Mouse (Mus musculus): ENCODE measurements around the gene Bet1l. TPM values are rescaled to one million over a fixed set of nuclear protein-coding genes. Genes with fewer than 3 reads are reported as not detected.

Gene Bet1l
- polyA plus RNA-seq (2014; fragmentation: Nextera tagmentation; extraction: Ambion mirVana), result 47.2 and 53.3 TPM in 2 replicates

DNA sequence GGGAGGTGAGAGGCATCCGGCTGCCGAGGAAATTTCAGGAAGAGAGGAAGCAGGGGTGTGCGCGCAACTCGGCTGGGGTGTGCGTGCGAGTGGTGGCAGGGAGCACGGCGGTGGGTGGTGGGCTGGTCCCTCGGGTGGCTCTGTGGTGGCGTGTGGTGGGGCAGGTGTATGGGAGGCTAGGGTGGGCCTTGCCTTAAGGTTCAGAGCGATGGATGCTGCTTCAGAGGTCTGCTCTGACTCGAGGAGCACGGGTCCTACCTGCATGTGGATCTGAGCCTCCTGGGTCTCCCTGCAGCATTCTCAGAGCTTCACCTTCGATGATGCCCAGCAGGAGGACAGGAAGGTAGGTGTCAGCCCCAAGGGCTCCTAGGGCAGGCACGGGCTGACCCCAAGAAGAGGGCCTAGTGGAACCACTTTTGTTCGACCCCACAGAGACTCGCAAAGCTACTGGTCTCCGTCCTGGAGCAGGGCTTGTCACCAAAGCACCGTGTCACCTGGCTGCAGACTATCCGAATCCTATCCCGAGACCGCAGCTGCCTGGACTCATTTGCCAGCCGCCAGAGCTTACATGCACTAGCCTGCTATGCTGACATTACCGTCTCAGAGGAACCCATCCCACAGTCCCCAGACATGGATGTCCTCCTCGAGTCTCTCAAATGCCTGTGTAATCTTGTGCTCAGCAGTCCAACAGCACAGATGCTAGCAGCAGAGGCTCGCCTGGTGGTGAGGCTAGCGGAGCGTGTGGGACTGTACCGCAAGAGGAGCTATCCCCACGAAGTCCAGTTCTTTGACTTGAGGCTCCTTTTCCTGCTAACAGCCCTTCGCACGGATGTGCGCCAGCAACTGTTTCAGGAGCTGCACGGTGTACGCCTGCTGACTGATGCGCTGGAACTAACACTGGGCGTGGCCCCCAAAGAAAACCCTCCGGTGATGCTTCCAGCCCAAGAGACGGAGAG lies at the start of gene Bet1l:
Bet1l (minus strand) TSS at position 28 of the 956 bp plus-strand sequence.
- H3K9ac ChIP-seq (ENCODE audit: low read length), result peak within 1 kb of the TSS; percentile 96
- peak within 1 kb of the TSS; percentile 98 for H3K4me2 ChIP-seq (ENCODE audit: low read length)
- H3K9me3 ChIP-seq (replicated peaks; ENCODE audit: control insufficient read depth, low read length), result no peaks in the 10 kb centered on the region
- no peaks in the 10 kb centered on the region for H3K27me3 ChIP-seq (replicated peaks; ENCODE audit: control insufficient read depth, insufficient read depth, low read length)
- peaks cover 62% of the 10 kb centered on the region for H3K36me3 ChIP-seq (ENCODE audit: control insufficient read depth, insufficient read depth, low read length)
- no peak for DNase-seq (ENCODE audit: low spot score)
- peak within 1 kb of the TSS; percentile 88 for H3K27ac ChIP-seq (ENCODE audit: low read depth, low read length)
- H3K4me1 ChIP-seq (ENCODE audit: control insufficient read depth, insufficient read depth, low read length), result peaks cover 18% of the 10 kb centered on the region
- WGBS, result 37% methylated on average over 40 of the region's 40 CpGs
- peak; percentile 25 for ATAC-seq
- H3K4me3 ChIP-seq (ENCODE audit: low read depth, low read length), result peak within 1 kb of the TSS; percentile 78

DNA sequence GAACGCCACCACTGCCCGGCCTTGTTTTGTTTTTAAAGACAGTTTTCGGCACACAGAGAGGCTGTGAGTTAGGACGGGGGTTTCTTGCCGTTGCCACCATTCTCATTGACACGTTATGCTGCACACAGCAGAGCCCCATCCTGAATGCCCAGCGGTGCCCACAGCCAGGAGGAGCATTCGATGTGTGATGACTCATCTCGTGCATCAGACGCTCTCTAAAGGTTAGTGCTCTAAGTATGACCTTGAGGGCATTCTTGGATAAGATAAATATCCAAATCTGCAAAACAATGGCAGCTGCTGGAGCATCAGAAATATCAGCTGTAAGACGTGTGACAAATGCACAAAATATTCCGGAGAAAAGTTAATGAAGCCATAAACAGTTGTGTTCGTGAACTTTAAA lies 49.8 kb upstream of the Bet1l start:
- H3K9me3 ChIP-seq (replicated peaks; ENCODE audit: control insufficient read depth, low read length), result no peaks in the 10 kb centered on the region
- DNase-seq (ENCODE audit: low spot score) (no peak), ATAC-seq (no peak)
- H3K4me1 ChIP-seq (ENCODE audit: control insufficient read depth, insufficient read depth, low read length), result peaks cover 4% of the 10 kb centered on the region; the same call in 1 of the 2 replicates
- H3K27ac ChIP-seq (ENCODE audit: low read depth, low read length), result no peak overlapping the region
- WGBS, result 87% methylated on average over 13 of the region's 13 CpGs
- H3K4me2 ChIP-seq (ENCODE audit: low read length), result no peak overlapping the region
- no peak overlapping the region for H3K9ac ChIP-seq (ENCODE audit: low read length)
- no peaks in the 10 kb centered on the region for H3K27me3 ChIP-seq (replicated peaks; ENCODE audit: control insufficient read depth, insufficient read depth, low read length)
- H3K36me3 ChIP-seq (ENCODE audit: control insufficient read depth, insufficient read depth, low read length), result no peaks in the 10 kb centered on the region
- H3K4me3 ChIP-seq (ENCODE audit: low read depth, low read length), result no peak overlapping the region

DNA sequence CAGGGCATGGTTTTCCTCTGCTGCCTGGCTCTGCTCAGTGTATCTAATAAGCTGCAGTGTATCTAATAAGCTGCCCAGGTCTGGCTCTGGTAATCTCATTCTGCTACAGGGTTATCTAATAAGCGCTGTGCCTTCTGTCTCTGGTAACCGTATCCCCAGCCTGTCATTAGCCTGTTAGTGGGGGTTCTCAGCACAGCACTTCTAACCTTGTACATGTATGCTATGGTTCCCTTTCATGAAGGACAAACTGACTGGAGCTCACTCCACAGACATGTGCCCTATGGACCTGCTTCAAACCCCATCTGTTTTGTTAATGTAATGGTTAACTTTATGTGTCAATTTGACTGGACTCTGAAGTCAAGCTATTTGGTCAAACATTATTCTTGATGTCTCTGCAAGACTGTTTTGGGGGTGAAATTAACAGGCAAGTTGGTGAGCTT lies 48.3 kb upstream of the Bet1l start:
- ATAC-seq (no peak), DNase-seq (ENCODE audit: low spot score) (no peak)
- WGBS, result 95% methylated on average over 2 of the region's 2 CpGs
- H3K36me3 ChIP-seq (ENCODE audit: control insufficient read depth, insufficient read depth, low read length), result no peaks in the 10 kb centered on the region
- no peak overlapping the region for H3K4me3 ChIP-seq (ENCODE audit: low read depth, low read length)
- H3K9me3 ChIP-seq (replicated peaks; ENCODE audit: control insufficient read depth, low read length), result no peaks in the 10 kb centered on the region
- H3K4me2 ChIP-seq (ENCODE audit: low read length), result no peak overlapping the region
- H3K27me3 ChIP-seq (replicated peaks; ENCODE audit: control insufficient read depth, insufficient read depth, low read length), result no peaks in the 10 kb centered on the region
- H3K4me1 ChIP-seq (ENCODE audit: control insufficient read depth, insufficient read depth, low read length), result peaks cover 4% of the 10 kb centered on the region; the same call in 1 of the 2 replicates
- H3K9ac ChIP-seq (ENCODE audit: low read length), result no peak overlapping the region
- H3K27ac ChIP-seq (ENCODE audit: low read depth, low read length), result no peak overlapping the region

DNA sequence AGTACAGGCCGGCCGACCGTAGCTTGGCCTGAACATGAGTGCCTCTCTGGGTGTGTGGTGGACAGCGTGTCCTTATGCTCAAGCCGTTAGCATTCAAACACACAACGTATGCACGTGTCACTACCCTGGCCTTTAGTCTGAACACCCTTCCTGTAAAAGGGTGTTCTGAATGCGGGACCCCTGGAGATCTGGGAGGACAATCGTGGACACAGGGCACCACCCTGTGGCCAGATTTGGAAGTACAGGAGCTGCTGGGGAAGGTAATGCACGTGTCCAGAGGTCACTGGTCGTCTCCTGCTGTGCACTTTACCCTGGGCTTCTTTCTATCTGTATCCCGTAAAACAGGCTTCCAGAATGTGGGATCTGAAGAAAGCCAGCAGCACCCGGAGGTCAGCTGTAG lies 45.8 kb upstream of the Bet1l start:
- H3K27ac ChIP-seq (ENCODE audit: low read depth, low read length), result no peak overlapping the region
- H3K27me3 ChIP-seq (replicated peaks; ENCODE audit: control insufficient read depth, insufficient read depth, low read length), result no peaks in the 10 kb centered on the region
- DNase-seq (ENCODE audit: low spot score) (peak; percentile 69), ATAC-seq (peak; percentile 50)
- no peaks in the 10 kb centered on the region for H3K4me1 ChIP-seq (ENCODE audit: control insufficient read depth, insufficient read depth, low read length)
- no peak overlapping the region for H3K4me2 ChIP-seq (ENCODE audit: low read length)
- no peaks in the 10 kb centered on the region for H3K9me3 ChIP-seq (replicated peaks; ENCODE audit: control insufficient read depth, low read length)
- H3K36me3 ChIP-seq (ENCODE audit: control insufficient read depth, insufficient read depth, low read length), result peaks cover 22% of the 10 kb centered on the region
- 25% methylated on average over 13 of the region's 13 CpGs for WGBS
- no peak overlapping the region for H3K4me3 ChIP-seq (ENCODE audit: low read depth, low read length)
- H3K9ac ChIP-seq (ENCODE audit: low read length), result no peak overlapping the region

DNA sequence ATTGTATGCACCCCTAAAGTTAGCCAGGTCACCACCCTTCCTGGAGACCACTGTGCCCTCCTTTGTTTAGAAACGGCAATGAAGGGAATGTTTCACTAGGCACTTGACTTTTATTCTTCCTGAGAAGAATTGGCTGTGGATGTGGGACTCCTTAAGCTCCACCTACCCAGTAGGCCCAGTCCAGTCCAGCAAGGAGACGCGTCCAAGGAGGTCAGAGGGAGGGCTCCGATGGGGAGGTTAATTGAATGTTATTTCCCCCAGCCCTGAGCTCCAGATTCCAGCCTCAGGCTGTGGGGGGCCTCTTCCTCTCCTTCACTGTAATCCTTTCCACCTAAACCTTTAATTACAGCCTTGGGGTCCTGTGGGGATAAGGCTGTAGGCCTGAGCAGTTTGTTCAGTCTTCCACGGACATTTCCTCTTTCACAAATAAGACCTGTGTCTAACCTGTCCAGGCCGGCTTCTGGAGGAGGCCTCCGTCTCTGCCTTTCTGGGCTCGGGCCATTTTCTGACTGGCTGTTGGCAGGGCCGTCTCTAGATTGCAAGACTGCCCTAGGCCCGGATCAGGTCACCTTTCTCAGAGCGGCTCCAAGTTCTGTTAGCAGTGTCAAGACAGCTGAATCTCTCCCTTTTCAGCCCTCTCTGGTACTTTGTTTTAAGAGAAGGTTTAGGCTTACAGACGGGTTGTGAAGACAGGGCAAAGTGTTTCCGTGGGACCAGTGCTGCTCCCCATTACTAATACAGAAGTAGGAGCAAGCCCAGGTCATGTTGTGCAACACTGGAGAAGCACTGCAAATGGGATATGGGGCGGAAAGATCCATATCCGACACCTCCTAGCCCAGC lies 44.9 kb upstream of the Bet1l start:
- DNase-seq (ENCODE audit: low spot score) (no peak), ATAC-seq (no peak)
- Histone ChIP-seq H3K9me3 (replicated peaks; ENCODE audit: control insufficient read depth, low read length) (no peaks in the 10 kb centered on the region), H3K27ac (ENCODE audit: low read depth, low read length) (no peak overlapping the region), H3K4me2 (ENCODE audit: low read length) (no peak overlapping the region), H3K4me3 (ENCODE audit: low read depth, low read length) (no peak overlapping the region), H3K27me3 (replicated peaks; ENCODE audit: control insufficient read depth, insufficient read depth, low read length) (no peaks in the 10 kb centered on the region), H3K36me3 (ENCODE audit: control insufficient read depth, insufficient read depth, low read length) (peaks cover 32% of the 10 kb centered on the region), H3K4me1 (ENCODE audit: control insufficient read depth, insufficient read depth, low read length) (no peaks in the 10 kb centered on the region), H3K9ac (ENCODE audit: low read length) (no peak overlapping the region)
- 75% methylated on average over 15 of the region's 15 CpGs for WGBS

DNA sequence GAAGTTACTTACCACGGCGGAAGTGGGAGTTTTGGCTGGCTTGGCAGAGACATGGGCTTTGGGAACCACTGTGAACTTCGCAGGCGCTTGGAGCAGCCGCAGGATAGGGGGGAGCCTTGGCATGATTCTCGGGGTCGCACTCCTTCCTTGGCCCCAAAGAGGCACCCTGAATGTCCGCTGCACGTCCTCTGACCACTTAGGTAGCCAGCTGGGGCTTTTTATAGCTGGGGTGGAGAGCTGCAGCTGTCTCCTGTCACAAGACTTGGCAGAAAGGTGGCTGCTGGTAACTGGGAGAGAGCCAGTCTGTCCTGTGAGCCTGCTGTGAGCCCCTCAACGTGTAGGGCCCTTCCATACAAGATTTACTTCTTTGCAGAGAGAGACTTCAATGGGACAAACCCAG lies 42.8 kb upstream of the Bet1l start, which contains the start of gene Cox8b:
Cox8b (minus strand) TSS at position 227 of the 400 bp plus-strand sequence.
- H3K4me1 ChIP-seq (ENCODE audit: control insufficient read depth, insufficient read depth, low read length), result no peaks in the 10 kb centered on the region
- DNase-seq (ENCODE audit: low spot score), result no peak
- no peak within 1 kb of the TSS for H3K9ac ChIP-seq (ENCODE audit: low read length)
- peaks cover 47% of the 10 kb centered on the region for H3K36me3 ChIP-seq (ENCODE audit: control insufficient read depth, insufficient read depth, low read length)
- no peaks in the 10 kb centered on the region for H3K27me3 ChIP-seq (replicated peaks; ENCODE audit: control insufficient read depth, insufficient read depth, low read length)
- no peaks in the 10 kb centered on the region for H3K9me3 ChIP-seq (replicated peaks; ENCODE audit: control insufficient read depth, low read length)
- ATAC-seq, result no peak
- no peak within 1 kb of the TSS for H3K4me3 ChIP-seq (ENCODE audit: low read depth, low read length)
- WGBS, result 84% methylated on average over 10 of the region's 10 CpGs
- no peak within 1 kb of the TSS for H3K27ac ChIP-seq (ENCODE audit: low read depth, low read length)
- H3K4me2 ChIP-seq (ENCODE audit: low read length), result no peak within 1 kb of the TSS

DNA sequence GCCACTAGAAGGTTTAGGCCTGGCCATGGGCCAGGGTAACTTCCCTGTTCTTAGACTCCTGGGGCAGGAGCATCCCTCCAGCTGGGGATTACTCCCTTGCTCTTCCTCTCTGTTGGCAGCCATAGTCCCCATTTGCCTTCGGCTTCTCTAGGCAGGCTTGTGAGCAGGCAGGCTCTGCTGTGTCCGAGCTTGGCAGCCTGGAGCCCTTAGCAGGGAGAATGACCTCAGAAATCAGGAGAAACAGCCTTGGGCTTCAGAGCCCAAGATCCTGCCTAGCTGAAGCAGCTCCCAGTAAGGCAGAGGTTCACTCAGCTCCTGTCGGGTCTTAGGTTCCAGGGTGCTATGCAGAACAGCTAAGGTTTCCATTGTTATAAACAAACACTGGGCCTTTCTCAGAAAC lies 41.7 kb upstream of the Bet1l start:
- Histone ChIP-seq H3K4me3 (ENCODE audit: low read depth, low read length) (no peak overlapping the region), H3K9ac (ENCODE audit: low read length) (no peak overlapping the region), H3K36me3 (ENCODE audit: control insufficient read depth, insufficient read depth, low read length) (peaks cover 55% of the 10 kb centered on the region), H3K4me2 (ENCODE audit: low read length) (no peak overlapping the region), H3K27ac (ENCODE audit: low read depth, low read length) (no peak overlapping the region), H3K4me1 (ENCODE audit: control insufficient read depth, insufficient read depth, low read length) (no peaks in the 10 kb centered on the region), H3K9me3 (replicated peaks; ENCODE audit: control insufficient read depth, low read length) (no peaks in the 10 kb centered on the region), H3K27me3 (replicated peaks; ENCODE audit: control insufficient read depth, insufficient read depth, low read length) (no peaks in the 10 kb centered on the region)
- no peak for DNase-seq (ENCODE audit: low spot score)
- no peak for ATAC-seq
- WGBS, result 87% methylated on average over 3 of the region's 3 CpGs

DNA sequence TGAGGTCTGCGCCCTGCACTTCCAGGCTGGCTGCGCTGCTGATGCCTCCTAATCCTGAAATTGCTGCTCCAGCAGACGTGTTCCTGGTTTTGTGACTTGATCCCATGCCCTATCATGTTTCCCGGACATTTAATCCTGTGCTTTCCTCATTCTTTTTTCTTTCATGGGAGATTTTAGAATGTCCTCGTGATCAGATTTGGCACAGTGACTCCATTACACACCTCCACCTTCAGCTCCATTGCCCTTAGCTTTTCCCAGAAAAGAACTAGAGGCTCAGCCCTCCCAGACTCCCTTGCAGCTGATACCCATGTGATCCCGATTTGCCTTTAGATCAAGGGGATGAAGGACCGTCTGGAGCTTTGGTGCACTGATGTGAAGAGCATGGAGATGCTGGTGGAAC lies 40.5 kb upstream of the Bet1l start:
- Histone ChIP-seq H3K27me3 (replicated peaks; ENCODE audit: control insufficient read depth, insufficient read depth, low read length) (no peaks in the 10 kb centered on the region), H3K4me1 (ENCODE audit: control insufficient read depth, insufficient read depth, low read length) (no peaks in the 10 kb centered on the region), H3K4me2 (ENCODE audit: low read length) (no peak overlapping the region), H3K9me3 (replicated peaks; ENCODE audit: control insufficient read depth, low read length) (no peaks in the 10 kb centered on the region), H3K9ac (ENCODE audit: low read length) (no peak overlapping the region), H3K36me3 (ENCODE audit: control insufficient read depth, insufficient read depth, low read length) (peaks cover 65% of the 10 kb centered on the region), H3K27ac (ENCODE audit: low read depth, low read length) (no peak overlapping the region), H3K4me3 (ENCODE audit: low read depth, low read length) (no peak overlapping the region)
- no peak for DNase-seq (ENCODE audit: low spot score)
- ATAC-seq, result no peak
- 91% methylated on average over 7 of the region's 7 CpGs for WGBS

Measured in forebrain, embryonic 14.5 days (tissue).